Mouse (Mus musculus) heart, embryonic 13.5 days (tissue): ENCODE measurements around the gene Cc2d1b. TPM values are rescaled to one million over a fixed set of nuclear protein-coding genes. Genes with fewer than 3 reads are reported as not detected.
A peak's percentile ranks its signal among the peaks of the same experiment; 100 is the strongest.

Experiments
- ATAC-seq: fragments of 200-750 bp; cut with Nextera tagmentation; 2 replicates; pipeline ENCODE4 v1.8.0; 2017; ENCODE audit warnings: moderate TSS enrichment; ENCODE audit not compliant: insufficient number of reproducible peaks, low FRiP score, low TSS enrichment; ENCODE audit errors: extremely low read depth
- H3K27ac ChIP-seq: fragments of 300-500 bp; sonication (generic); replicated peaks from 2 replicates; pipeline ENCODE4 v1.5.1; 2015; ENCODE audit warnings: moderate library complexity, mild to moderate bottlenecking, inconsistent platforms
- H3K27me3 ChIP-seq: fragments of 300-500 bp; sonication (generic); replicated peaks from 2 replicates; pipeline ENCODE4 v1.6.1; 2015; ENCODE audit warnings: mild to moderate bottlenecking, inconsistent platforms
- H3K36me3 ChIP-seq: fragments of 300-500 bp; sonication (generic); 2 replicates; pipeline ENCODE4 v1.6.1; 2015; ENCODE audit warnings: mild to moderate bottlenecking, inconsistent platforms
- H3K4me1 ChIP-seq: fragments of 300-500 bp; sonication (generic); 2 replicates; pipeline ENCODE4 v1.6.1; 2015; ENCODE audit warnings: inconsistent platforms
- H3K4me2 ChIP-seq: fragments of 300-500 bp; sonication (generic); 2 replicates; pipeline ENCODE4 v1.6.1; 2015; ENCODE audit warnings: inconsistent platforms, mild to moderate bottlenecking, moderate library complexity
- H3K4me3 ChIP-seq: fragments of 300-500 bp; sonication (generic); 2 replicates; pipeline ENCODE4 v1.5.1; 2015; ENCODE audit warnings: moderate library complexity, mild to moderate bottlenecking, inconsistent platforms
- H3K9ac ChIP-seq: fragments of 300-500 bp; sonication (generic); 2 replicates; pipeline ENCODE4 v1.6.1; 2015; ENCODE audit warnings: inconsistent platforms, mild to moderate bottlenecking, moderate library complexity
- H3K9me3 ChIP-seq: fragments of 300-500 bp; sonication (generic); 2 replicates; pipeline ENCODE4 v1.6.1; 2016; ENCODE audit warnings: inconsistent platforms
- WGBS: fragments of 180-500 bp; shearing (Covaris S2); methylation state at CpG from one replicate; pipeline ENCODE4 v1.1.7; 2015; ENCODE audit warnings: mixed read lengths; 5-methylcytosine and 5-hydroxymethylcytosine counted together
- polyA plus RNA-seq: library from polyadenylated mRNA; unstranded; fragments of >200 nt; fragmentation: Nextera tagmentation; extraction: Ambion mirVana; gene quantifications from 2 replicates; pipeline ENCODE4 v1.2.1, GENCODE M21; 2015

The Cc2d1b gene
- 14.7 and 15.3 TPM in 2 replicates for polyA plus RNA-seq

- Histone ChIP-seq H3K36me3 (peaks cover 24% of the 10 kb centered on the region), H3K9ac (peak within 1 kb of the TSS; percentile 94), H3K9me3 (no peaks in the 10 kb centered on the region), H3K4me1 (peaks cover 16% of the 10 kb centered on the region), H3K27ac (peak within 1 kb of the TSS; percentile 85), H3K27me3 (no peaks in the 10 kb centered on the region), H3K4me3 (peak within 1 kb of the TSS; percentile 89), H3K4me2 (peak within 1 kb of the TSS; percentile 71)
- peak; percentile 91 for ATAC-seq
- WGBS, result under 1% methylated on average over 86 of the region's 86 CpGs
Observed at GRCm38 (mm10) chr4:108619587-108620341, at the start of gene Cc2d1b. TSS of gene Cc2d1b (plus strand) at chr4:108619940.

DNA sequence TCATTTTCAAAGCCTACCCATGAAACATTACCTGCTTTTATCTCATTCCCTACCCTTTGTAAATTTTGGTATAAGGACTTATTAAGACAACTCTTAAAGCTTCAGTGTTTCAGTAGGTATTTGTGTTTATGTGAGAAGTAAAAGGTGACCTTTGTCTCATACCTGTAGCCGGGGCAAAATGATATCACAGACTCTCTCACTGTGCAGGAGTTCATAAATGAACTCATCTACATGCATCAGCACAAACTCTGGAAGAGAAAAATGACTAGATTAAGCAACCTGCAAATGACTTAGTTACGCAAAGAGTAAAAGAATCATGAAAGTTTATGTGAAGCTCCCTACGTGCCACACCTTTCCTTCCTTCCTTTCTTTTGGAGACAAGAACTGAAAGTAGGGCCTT is 47.1 kb upstream of the Cc2d1b start:
- Histone ChIP-seq H3K27me3 (no peaks in the 10 kb centered on the region), H3K27ac (no peak overlapping the region), H3K9ac (no peak overlapping the region), H3K9me3 (no peaks in the 10 kb centered on the region), H3K4me2 (no peak overlapping the region), H3K4me1 (peaks cover 6% of the 10 kb centered on the region), H3K4me3 (no peak overlapping the region), H3K36me3 (peaks cover 79% of the 10 kb centered on the region)
- 87% methylated on average over 3 of the region's 3 CpGs for WGBS
- ATAC-seq, result no peak

DNA sequence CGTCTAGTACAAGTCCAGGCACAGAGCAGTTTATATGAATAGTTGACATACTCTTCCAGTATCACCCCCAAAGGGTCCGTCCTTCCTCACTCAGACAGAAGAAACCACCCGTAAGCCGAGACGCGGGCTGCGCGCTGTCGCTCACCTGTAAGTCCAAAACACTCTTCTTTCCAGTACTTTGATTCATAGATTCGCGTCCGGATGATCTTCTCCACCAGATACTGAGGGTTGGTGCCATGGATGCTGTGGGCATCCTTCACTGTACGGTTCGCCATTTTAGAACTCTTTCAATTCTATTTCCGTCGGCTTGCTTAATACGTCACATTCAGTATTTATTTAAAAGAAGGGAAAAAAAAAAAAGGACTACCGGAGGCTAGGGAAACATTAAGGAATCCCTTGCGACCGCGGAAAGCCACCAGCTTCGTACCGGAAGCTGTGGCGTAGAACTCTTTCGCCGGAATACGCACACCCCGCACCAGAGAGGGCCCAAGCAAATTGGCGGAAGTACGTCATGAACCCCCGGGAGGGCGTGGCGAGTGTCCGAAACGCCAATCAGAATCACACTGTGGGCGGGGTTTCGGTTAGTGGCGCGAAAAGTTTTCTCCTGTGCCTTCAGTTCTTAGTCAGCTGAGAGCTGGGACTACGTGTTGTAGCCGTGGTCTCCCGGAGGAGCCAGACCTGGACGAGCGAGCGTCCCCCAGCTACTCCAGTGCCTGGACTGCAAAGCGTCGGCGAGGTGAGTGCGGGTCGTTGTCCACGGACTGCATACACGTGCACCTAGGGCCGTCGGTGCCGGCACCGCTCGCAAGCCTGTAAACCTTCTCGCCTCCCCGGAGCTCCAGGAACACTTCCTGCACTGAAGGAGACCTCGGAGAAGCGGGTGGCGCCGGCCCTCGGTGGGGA is 40.6 kb upstream of the Cc2d1b start, which contains the start of the genes Prpf38a and Orc1:
Gene Prpf38a, minus strand, starts transcription at position 497 of the 903 bp plus-strand sequence.
Gene Orc1, plus strand, starts transcription at position 584 of the 903 bp plus-strand sequence.
- H3K4me1 ChIP-seq, result peaks cover 25% of the 10 kb centered on the region
- WGBS, result under 1% methylated on average over 64 of the region's 64 CpGs
- H3K36me3 ChIP-seq, result peaks cover 25% of the 10 kb centered on the region
- H3K4me3 ChIP-seq, result peak within 1 kb of the TSS; percentile 91
- no peaks in the 10 kb centered on the region for H3K9me3 ChIP-seq
- H3K9ac ChIP-seq, result peak within 1 kb of the TSS; percentile 86
- peak; percentile 96 for ATAC-seq
- H3K27ac ChIP-seq, result peak within 1 kb of the TSS; percentile 78
- H3K27me3 ChIP-seq, result no peaks in the 10 kb centered on the region
- peak within 1 kb of the TSS; percentile 91 for H3K4me2 ChIP-seq

DNA sequence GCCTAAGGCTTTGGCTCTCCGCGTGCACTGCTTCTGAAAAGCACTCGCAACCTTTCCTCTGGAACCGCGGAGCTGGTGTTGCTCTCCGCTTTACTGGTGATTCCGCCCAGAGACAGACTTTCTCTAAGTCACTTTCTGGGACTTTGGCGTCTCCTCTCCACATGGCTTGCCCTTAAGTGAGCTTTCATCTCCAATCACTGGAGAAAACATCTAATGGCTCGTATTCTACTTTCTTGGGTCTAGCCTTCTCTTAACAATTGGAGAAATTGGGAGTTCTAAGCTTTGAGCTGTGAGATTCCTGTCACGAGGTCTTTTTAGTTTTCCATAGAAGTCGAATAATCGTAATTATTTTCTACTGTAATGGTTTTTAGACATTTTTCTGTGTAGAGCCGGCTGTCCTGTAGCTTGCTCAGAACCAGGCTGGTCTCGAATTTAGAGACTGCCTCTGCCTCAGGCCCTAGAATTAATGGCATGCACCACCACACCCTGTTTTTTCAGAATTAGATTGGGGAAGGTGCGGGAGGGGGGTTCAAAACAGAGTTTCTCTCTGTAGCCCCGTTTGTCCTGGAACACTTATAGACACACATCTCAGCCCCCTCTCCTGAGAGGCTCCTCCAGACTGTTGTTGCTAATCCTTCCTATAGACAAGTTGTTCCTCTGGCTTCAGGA is 39.9 kb upstream of the Cc2d1b start:
- Histone ChIP-seq H3K9me3 (no peaks in the 10 kb centered on the region), H3K27me3 (no peaks in the 10 kb centered on the region), H3K9ac (peak overlapping the region; percentile 86), H3K36me3 (peaks cover 20% of the 10 kb centered on the region), H3K27ac (peak overlapping the region; percentile 78), H3K4me3 (peak overlapping the region; percentile 91), H3K4me2 (peak overlapping the region; percentile 91), H3K4me1 (peaks cover 25% of the 10 kb centered on the region)
- 0 out of 2 replicates have a peak, but pooled peaks have one; percentile 11 for ATAC-seq
- under 1% methylated on average over 16 of the region's 16 CpGs for WGBS

DNA sequence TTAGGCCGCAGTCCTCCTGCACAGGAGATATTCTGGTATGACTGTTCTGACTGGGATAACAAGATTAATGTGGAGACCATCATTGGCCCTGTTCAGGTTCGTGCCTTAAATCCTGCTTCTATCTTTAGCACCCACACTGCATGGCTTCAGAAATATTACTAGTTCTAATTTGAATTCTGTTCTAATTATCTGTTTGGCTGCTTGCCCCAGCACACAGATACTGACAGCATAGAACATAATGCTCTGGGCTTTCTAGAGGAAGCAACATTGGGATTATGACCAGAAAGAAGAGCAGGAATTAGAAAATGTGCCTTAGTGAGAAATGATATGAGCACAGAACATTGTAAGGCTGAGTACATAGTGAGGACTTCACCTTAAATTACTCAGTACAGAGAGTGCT is 26.4 kb upstream of the Cc2d1b start:
- peak overlapping the region; percentile 39; the same call in 1 of the 2 replicates for H3K27ac ChIP-seq
- no peak overlapping the region for H3K9ac ChIP-seq
- H3K4me2 ChIP-seq, result no peak overlapping the region
- peaks cover 12% of the 10 kb centered on the region; the same call in 1 of the 2 replicates for H3K36me3 ChIP-seq
- 60% methylated on average over 2 of the region's 2 CpGs for WGBS
- H3K4me3 ChIP-seq, result no peak overlapping the region
- no peak for ATAC-seq
- 0 out of 2 replicates have a peak, but pooled peaks cover 10% of the 10 kb centered on the region for H3K4me1 ChIP-seq
- H3K27me3 ChIP-seq, result no peaks in the 10 kb centered on the region
- no peaks in the 10 kb centered on the region for H3K9me3 ChIP-seq

- H3K27ac ChIP-seq, result no peak overlapping the region
- H3K4me2 ChIP-seq, result no peak overlapping the region
- H3K4me1 ChIP-seq, result 0 out of 2 replicates have a peak, but pooled peaks cover 10% of the 10 kb centered on the region
- ATAC-seq, result no peak
- no peaks in the 10 kb centered on the region for H3K9me3 ChIP-seq
- no peak overlapping the region for H3K9ac ChIP-seq
- no peak overlapping the region for H3K4me3 ChIP-seq
- H3K27me3 ChIP-seq, result no peaks in the 10 kb centered on the region
- H3K36me3 ChIP-seq, result peaks cover 28% of the 10 kb centered on the region
- 84% methylated on average over 1 of the region's 1 CpGs for WGBS
Observed at GRCm38 (mm10) chr4:108595785-108596184, 24.0 kb upstream of the Cc2d1b start.

DNA sequence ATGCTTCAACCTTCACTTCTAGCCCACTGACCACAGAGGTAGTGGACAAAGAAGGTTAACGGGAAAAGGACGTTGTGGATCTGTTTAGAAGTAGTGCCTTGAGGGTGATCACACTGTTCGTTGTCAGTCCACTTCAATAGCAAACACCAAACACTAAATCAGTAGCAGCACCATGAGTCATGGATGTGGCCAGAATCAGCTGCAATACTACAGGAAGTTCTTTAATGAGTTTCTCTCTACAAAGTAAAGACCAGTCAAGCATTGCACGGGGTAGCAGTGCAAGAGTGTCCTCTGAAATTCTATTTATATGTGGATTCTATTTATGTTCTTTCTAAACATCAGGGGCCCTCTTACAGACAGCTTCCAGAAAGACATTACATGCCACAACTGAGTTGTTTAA is 21.4 kb upstream of the Cc2d1b start:
- Histone ChIP-seq H3K4me1 (0 out of 2 replicates have a peak, but pooled peaks cover 2% of the 10 kb centered on the region), H3K27ac (no peak overlapping the region), H3K9ac (no peak overlapping the region), H3K4me2 (no peak overlapping the region), H3K4me3 (no peak overlapping the region), H3K27me3 (no peaks in the 10 kb centered on the region), H3K36me3 (peaks cover 47% of the 10 kb centered on the region), H3K9me3 (peaks cover 4% of the 10 kb centered on the region; the same call in 1 of the 2 replicates)
- ATAC-seq, result no peak
- WGBS, result 81% methylated on average over 4 of the region's 4 CpGs

DNA sequence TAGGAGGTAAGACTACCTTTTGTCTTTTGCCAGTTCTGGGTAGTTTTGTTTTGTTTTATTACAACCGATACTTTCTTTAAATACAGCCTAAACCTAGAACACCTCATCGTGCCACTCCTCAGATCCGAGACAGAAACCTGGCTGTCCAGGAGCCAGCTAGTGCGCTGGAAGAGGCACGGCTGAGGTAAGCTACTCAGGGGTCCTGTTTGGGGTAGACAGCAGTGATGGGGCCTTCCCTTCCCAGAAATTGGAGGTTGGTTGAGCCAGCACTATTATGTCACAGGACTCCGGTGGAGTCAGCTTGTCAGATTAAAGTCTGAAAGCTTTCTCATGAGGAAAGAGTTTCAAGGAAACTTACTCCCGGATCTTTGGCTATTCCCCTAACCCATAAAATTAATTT is 17.9 kb upstream of the Cc2d1b start:
- Histone ChIP-seq H3K27ac (no peak overlapping the region), H3K36me3 (peaks cover 81% of the 10 kb centered on the region), H3K4me2 (no peak overlapping the region), H3K9ac (no peak overlapping the region), H3K4me1 (no peaks in the 10 kb centered on the region), H3K27me3 (no peaks in the 10 kb centered on the region), H3K4me3 (no peak overlapping the region), H3K9me3 (peaks cover 4% of the 10 kb centered on the region; the same call in 1 of the 2 replicates)
- WGBS, result 92% methylated on average over 7 of the region's 7 CpGs
- ATAC-seq, result no peak

DNA sequence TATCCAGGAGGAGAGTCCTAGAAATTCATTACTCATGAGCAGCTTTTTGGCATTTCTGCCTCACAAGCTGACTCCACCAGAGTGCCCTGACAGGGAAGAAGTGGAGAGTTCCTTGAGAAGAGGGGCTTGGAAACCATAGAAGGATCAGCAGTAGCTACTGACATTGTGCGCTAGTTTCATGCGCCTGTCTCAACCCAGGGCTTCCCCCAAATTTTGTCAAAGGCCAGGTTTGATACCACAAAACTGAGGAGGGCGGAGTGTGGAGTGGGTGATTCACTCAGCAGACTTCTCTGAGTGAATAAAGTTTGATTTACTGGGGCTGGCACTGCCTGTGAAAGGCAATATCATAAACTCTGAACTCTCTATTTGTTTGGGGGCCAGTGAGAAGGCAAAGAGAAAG is 11.1 kb upstream of the Cc2d1b start:
- 94% methylated on average over 3 of the region's 3 CpGs for WGBS
- ATAC-seq, result no peak
- Histone ChIP-seq H3K27ac (no peak overlapping the region), H3K4me2 (no peak overlapping the region), H3K4me3 (no peak overlapping the region), H3K4me1 (no peaks in the 10 kb centered on the region), H3K27me3 (no peaks in the 10 kb centered on the region), H3K9me3 (no peaks in the 10 kb centered on the region), H3K9ac (no peak overlapping the region), H3K36me3 (peaks cover 53% of the 10 kb centered on the region)

DNA sequence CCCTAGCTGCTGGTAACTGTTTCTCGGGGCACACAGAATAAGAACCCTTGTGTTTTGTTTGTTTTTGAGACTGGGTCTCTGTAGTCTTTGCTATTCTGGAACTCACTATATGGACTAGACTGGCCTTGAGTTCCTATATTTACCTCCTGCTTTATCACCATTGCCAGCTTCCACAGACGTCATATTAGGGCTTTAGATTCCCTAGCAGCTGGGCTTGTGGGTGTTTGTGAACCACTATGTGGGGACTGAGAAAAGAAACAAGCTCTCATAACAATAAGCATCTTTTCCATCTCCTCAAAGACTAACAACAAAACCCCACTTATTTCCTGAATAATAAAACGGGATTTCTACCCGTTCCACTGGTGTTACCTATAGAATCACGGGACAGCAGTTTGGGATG is 8.8 kb upstream of the Cc2d1b start:
- 81% methylated on average over 5 of the region's 5 CpGs for WGBS

More for the DNA sequence above, 8.8 kb upstream of the Cc2d1b start:
- Histone ChIP-seq H3K9me3 (no peaks in the 10 kb centered on the region), H3K4me3 (no peak overlapping the region), H3K27me3 (no peaks in the 10 kb centered on the region), H3K27ac (no peak overlapping the region), H3K4me1 (no peaks in the 10 kb centered on the region), H3K36me3 (peaks cover 42% of the 10 kb centered on the region), H3K4me2 (no peak overlapping the region), H3K9ac (no peak overlapping the region)
- ATAC-seq, result no peak
